Mouse (Mus musculus) adrenal gland (tissue): Measurements from ENCODE around the gene Igf2.

Source experiments
- intact Hi-C: fragments of 180-260 bp; cut with DNase I; formaldehyde crosslinking; loops from one replicate; pipeline ENCODE4 v1.15.1; 2025
- long read RNA-seq, 2 experiments: library from polyadenylated mRNA; unstranded; transcript quantifications; one replicate each; pipeline ENCODE4 v2.0.0; 2020; ENCODE audit warnings: borderline replicate concordance in 1 of 2; ENCODE audit not compliant: insufficient replicate concordance in 1 of 2

Gene Igf2
- long read RNA-seq, experiment 1, result 0 reads
- long read RNA-seq, experiment 2, partial matches to known transcripts, result 0 of 1 reads
- long read RNA-seq, experiment 2, other reads (novel, unspliced or antisense), result 0 of 1 reads

DNA sequence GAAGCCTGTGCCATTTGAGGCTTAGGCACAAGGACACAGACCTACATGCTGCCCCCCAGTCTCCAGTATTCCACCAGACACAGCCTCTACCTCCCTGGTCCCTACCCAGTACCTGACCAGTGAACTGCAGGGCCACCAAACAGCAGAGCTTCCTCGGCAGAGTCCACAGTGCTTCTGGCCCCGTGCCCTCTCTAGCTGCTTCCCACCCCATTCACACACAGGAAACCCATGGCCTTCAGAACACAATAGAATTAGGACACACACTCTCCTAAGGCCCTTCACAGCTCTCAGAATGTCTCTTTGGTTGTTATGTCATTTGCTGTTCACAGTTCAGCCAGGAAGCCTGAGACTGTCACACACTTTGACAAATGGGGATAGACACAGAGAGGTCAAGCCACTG, at the start of gene Igf2:
TSS of gene Igf2 (minus strand) at position 158 of the 400 bp plus-strand sequence.
- intact Hi-C loops, result no loop called here

GRCm38 (mm10) chr7:142714783-142715498, 48.3 kb upstream of the Igf2 start:
- intact Hi-C loops, result no loop called here

DNA sequence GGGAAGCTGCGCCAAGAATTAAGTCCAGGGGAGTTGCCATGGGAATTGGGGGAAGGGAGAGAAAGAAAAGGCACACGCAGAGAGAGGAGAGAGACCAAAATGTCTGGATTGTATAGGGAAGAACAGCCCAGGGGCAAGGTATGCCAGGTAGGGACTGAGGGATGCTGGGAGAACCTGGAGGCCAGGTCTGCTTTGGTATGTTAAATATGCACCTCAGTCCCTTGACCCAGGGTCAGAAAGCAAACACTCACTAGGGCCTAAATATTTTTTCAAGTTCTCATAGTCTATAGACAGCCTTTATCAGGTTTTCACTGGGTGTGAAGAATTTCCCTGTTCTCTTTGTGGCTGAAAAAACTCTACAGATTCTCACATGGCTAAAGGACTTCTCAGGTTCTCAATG, 40.3 kb upstream of the Igf2 start:
- intact Hi-C loops, result no loop called here

DNA sequence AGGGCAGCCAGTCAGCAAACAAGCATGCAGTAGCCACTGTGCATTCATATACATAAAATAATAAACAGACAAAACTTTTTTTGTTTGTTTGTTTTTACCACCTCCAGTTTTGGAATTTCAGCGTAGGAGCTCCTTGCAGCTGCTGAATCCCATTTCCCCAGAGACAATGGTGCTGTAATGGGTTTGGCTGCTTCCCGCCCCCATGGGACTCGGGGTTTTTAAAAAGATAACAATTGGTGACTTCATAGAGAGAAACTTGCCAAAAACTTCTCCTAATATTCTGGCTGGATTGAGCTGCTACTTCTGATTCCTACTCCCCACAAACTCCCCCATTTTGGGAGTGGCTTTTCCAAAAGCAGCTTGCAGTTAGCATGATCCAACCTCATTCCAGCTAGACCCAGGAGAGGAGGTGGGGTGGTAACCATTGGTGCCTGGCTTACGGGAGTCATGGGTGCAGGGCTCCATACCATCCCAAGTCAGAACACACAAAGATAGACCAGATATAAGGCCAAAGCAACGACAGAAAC, 32.8 kb upstream of the Igf2 start:
- intact Hi-C loops, result no loop called here

- intact Hi-C loops, result loop anchor here (5.0 kb wide), 1 partner anchor 361 kb away; no protein-coding TSS in a partner anchor
Measured at GRCm38 (mm10) chr7:142678611-142679010, 12.0 kb upstream of the Igf2 start.

GRCm38 (mm10) chr7:142675644-142676043, 9.0 kb upstream of the Igf2 start:
- intact Hi-C loops, result loop anchor here (5.0 kb wide), 1 partner anchor 358 kb away; no protein-coding TSS in a partner anchor

DNA sequence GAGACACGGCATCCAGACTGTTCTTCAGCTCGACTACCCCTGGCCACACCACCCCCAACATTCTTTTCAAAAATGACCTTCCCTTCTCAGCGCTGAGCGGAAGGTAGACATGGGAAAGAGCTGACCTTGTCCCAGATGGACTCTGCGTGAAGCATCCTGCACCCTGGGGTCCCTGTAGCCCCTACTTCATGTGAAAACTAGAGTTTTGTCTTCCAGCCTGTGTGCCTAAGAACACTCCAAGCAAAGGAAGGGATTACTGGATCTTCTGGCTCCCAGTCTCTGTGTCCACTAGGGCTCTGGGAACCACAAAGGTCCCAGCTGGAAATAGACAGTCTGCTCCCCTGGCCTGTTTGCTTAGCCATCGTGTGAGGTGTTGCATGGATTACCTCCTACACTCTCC, 8.5 kb upstream of the Igf2 start:
- intact Hi-C loops, result loop anchor here (5.0 kb wide), 1 partner anchor 358 kb away; no protein-coding TSS in a partner anchor

DNA sequence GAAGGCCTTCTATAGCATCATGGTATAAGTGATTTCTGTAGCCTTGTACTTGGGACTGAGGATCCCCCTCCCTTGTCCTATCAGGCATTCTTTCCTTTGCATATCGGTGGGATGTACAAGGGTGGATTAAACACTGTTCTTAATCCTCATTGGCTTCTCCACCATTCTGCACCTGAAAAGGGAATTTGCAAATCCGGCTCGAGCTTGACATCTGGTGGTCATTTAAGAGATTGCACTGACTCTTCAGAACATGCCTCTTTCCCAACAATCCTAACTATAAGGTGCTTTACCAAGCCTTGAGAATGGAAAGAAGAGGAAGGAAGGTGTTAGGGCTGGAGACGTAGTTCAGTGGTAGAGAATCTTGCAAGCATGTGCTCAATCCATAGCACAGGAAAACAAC, 5.5 kb upstream of the Igf2 start:
- intact Hi-C loops, result loop anchor here (1.0 to 5.0 kb wide), 3 partner anchors 62 to 195 kb away; no protein-coding TSS in a partner anchor

GRCm38 (mm10) chr7:142671067-142671466, 4.5 kb upstream of the Igf2 start:
- intact Hi-C loops, result loop anchor here (5.0 kb wide), 2 partner anchors 134 to 194 kb away; no protein-coding TSS in a partner anchor

DNA sequence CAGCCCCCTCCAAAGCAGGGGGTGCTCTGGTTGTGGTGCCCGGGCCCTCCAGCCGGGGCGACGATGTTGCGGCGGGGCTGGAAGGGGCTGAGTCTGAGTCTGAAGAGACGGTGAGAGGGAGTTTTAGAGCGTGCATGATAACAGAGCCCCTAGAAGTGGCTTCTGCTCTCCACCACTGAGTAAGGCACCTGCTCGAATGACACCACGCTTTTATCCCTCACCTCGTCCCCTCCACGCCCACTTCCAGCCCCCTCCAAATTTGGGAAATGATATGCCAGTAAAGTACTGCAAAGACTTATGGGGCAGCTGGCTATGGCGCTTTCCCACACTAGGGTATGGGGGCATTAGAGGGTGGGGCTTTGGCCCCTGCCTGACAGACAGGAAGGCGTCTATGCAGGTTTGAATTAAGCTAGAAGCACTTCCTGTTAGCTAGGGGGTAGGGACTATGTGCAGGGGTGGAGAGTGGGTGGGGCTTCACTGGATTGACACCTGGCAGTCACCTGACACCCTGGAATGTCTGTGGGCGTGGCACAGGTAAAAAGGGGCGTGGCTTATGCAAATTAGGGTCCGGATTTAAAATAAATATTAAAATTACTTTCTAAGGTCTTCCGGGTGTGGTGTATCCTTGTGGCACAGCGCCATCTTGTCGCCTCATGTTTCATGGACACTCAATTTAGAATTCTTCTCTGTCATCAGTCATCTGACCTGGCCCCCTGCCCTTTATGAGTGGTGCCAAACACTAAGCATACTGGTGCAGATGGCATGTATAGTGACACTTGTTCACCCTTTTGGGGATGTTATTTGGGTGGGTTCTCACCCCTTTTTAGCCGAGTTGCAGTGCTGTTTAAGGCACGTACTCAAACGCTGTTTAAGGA, 3.4 kb upstream of the Igf2 start, which contains the start of gene Gm49394:
TSS of gene Gm49394 (minus strand) at position 192 of the 875 bp plus-strand sequence.
- intact Hi-C loops, result loop anchor here (5.0 kb wide), 2 partner anchors 133 to 193 kb away; no protein-coding TSS in a partner anchor

- intact Hi-C loops, result no loop called here
Measured at GRCm38 (mm10) chr7:142668328-142668727, 1.7 kb upstream of the Igf2 start.

DNA sequence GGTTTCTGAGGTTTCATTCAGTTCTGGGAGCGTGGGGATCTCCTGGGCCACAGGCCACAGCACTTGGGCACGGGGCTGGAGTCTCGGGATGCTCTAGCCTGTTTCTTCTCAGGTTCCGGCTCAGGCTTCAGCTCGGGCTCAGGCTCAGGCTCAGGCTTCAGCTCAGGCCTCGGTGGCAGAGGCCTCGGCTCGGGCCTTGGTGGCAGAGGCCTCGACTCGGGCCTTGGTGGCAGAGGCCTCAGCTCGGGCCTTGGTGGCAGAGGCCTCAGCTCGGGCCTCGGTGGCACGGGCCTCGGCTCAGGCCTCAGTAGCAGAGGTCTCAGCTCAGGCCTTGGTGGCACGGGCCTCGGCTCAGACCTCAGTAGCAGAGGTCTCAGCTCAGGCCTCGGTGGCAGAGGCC, 905 bp upstream of the Igf2 start:
- intact Hi-C loops, result no loop called here

GRCm38 (mm10) chr7:142666109-142666508, 507 bp downstream of the Igf2 start:
- intact Hi-C loops, result no loop called here

DNA sequence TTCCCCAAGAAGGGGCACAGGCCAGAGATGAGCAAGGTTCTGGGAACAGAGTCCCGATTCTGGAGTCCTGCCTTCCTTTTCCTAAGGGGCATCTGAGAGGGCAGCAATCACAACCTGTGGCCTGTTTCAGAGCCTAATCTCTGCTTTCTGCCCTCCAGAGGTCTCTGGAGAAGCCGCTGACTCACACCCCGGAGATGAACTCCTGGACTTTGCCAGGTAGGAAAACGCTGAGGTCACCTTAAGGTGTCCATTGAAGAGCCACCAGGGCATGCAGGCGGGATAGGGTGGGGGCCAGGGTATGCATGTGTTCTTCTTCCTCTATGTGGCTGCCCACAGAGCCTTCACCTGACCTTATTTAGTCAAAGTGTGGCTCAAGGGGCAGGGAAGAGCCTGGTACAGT, 1.3 kb downstream of the Igf2 start:
- intact Hi-C loops, result no loop called here

- intact Hi-C loops, result no loop called here
Measured at GRCm38 (mm10) chr7:142664465-142665029, 2.1 kb downstream of the Igf2 start.

- intact Hi-C loops, result no loop called here
Measured at GRCm38 (mm10) chr7:142663931-142664421, 2.6 kb downstream of the Igf2 start.

DNA sequence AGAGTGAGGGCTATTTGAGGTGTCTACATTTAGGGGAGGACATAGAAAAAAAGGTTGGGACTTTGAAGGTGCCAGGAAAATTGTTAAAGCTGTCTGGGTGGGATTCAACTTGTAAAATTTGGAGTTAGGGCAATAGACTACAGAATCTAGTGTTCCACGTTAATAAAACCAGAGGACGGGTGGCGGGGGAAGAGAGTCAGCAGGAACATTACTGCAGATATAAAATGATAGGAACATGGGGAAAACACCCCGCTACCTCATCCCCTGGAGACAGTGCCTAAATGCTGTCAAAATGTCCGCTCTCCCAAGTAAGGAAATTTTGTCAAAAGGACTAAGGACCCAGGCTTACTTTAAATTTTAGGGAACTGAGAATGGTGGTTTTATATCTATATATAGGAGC, 3.5 kb downstream of the Igf2 start:
- intact Hi-C loops, result no loop called here

GRCm38 (mm10) chr7:142661811-142662210, 4.8 kb downstream of the Igf2 start:
- intact Hi-C loops, result no loop called here

DNA sequence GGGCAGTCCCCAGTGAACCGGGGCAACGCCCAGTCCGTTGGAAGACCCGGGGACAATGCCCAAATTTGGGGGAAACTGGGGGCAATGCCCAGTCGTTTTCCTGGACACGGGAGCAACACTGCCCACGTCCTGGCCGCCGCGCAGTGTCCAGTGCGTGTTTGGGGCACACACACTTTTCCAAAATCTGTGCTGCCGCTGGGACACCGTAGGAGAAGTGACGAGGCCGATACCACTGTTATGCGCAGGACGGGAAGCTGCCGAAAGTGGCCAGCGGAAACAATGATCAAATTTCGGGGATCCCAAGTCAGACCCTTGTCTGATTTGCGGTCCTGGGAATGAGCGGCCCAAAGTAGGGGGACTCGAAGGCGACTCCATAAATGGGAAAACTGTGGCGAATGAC, 5.6 kb downstream of the Igf2 start:
- intact Hi-C loops, result no loop called here

DNA sequence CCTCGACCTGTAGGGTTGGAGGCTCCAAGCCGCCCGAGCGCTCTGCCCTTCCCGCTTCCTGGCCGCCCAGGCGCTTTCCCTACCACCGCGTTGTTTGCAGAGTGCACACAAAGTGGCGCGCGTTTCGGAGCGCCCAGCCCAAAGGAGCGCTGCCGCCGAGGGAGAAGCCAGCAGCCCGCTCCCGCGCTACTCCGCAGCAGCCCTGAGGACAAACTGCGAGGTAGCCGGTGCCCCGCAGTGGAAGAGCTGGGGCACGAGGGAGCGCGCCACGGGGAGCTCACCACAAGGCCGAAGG, 6.0 kb downstream of the Igf2 start:
- intact Hi-C loops, result no loop called here
